Comparison of ENCODE assay signal across 8 mouse cellular contexts in the genomic region with DNA sequence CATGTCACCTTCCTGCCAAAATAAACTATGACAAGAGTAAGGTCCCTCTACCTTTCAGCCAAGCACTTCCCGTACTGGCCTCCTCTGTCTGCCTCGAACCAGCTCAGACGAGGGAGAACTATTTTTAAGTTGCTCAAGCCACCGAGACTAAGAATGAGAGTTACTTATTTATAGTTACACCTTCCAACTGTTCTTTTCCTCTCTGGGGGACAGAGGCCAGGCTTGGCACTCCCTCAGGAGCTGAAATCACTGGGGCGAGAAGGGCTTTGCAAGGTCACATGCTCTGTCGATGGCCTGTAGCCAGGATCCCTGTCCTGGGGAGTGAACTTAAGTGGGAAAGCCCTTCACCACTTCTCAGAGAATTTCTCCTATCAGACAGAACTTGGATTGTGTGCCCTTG.
DNase-seq lines count a peak whose midpoint lies in the region; ATAC-seq and TF ChIP-seq lines count a peak whose summit lies in the region.

No protein-coding gene starts in this region.

- TF ChIP-seq CTCF in forebrain, postnatal 0 days (IDR thresholded peaks at IDR 0.05; ENCODE audit: low read depth) = no peak

- H3K9me3 ChIP-seq in forebrain, embryonic 14.5 days (replicated peaks; ENCODE audit: control insufficient read depth, low read length) = no peaks in the 10 kb centered on the region
- no peaks in the 10 kb centered on the region for H3K9me3 ChIP-seq in forebrain, postnatal 0 days (ENCODE audit: low read length)
- H3K9me3 ChIP-seq in midbrain, embryonic 14.5 days (ENCODE audit: control insufficient read depth, low read length) = no peaks in the 10 kb centered on the region

- no peak overlapping the region for H3K4me3 ChIP-seq in forebrain, embryonic 14.5 days (ENCODE audit: low read depth, low read length)
- no peak overlapping the region for H3K4me3 ChIP-seq in forebrain, postnatal 0 days (ENCODE audit: low read depth, low read length)
- H3K4me3 ChIP-seq in midbrain, embryonic 14.5 days (replicated peaks; ENCODE audit: low read depth, low read length) = no peak overlapping the region

- ATAC-seq in forebrain, embryonic 14.5 days = no peak
- no peak for ATAC-seq in forebrain, postnatal 0 days
- no peak for ATAC-seq in midbrain, embryonic 14.5 days (ENCODE audit: low FRiP score, low TSS enrichment)
- ATAC-seq in granulocyte monocyte progenitor cell, adult 5-6 weeks (replicated peaks; ENCODE audit: poor library complexity, severe bottlenecking) = no peak

- 57% methylated on average over 6 of the region's 6 CpGs for WGBS in forebrain, embryonic 14.5 days
- 36% methylated on average over 6 of the region's 6 CpGs for WGBS in forebrain, postnatal 0 days
- 48% methylated on average over 6 of the region's 6 CpGs for WGBS in midbrain, embryonic 14.5 days

- H3K4me2 ChIP-seq in forebrain, embryonic 14.5 days (ENCODE audit: low read length) = no peak overlapping the region
- H3K4me2 ChIP-seq in forebrain, postnatal 0 days (ENCODE audit: low read depth) = no peak overlapping the region
- no peak overlapping the region for H3K4me2 ChIP-seq in midbrain, embryonic 14.5 days (ENCODE audit: low read length)

- H3K9ac ChIP-seq in forebrain, embryonic 14.5 days (ENCODE audit: low read length) = no peak overlapping the region
- H3K9ac ChIP-seq in forebrain, postnatal 0 days = no peak overlapping the region
- H3K9ac ChIP-seq in midbrain, embryonic 14.5 days (replicated peaks; ENCODE audit: low read length) = no peak overlapping the region

- H3K27me3 ChIP-seq in forebrain, embryonic 14.5 days (replicated peaks; ENCODE audit: control insufficient read depth, insufficient read depth, low read length) = no peaks in the 10 kb centered on the region
- no peaks in the 10 kb centered on the region for H3K27me3 ChIP-seq in forebrain, postnatal 0 days (ENCODE audit: insufficient read depth, low read length)
- no peaks in the 10 kb centered on the region for H3K27me3 ChIP-seq in midbrain, embryonic 14.5 days (ENCODE audit: control insufficient read depth, insufficient read depth, low read length)

- DNase-seq in forebrain, embryonic 14.5 days (ENCODE audit: low spot score) = peak; percentile 35
- DNase-seq in forebrain, postnatal 0 days = no peak
- DNase-seq in heart, adult 11 months = peak; percentile 99
- DNase-seq in kidney, adult 8-10 months = peak; percentile 97
- peak; percentile 50 for DNase-seq in ovary, postnatal 14 days (ENCODE audit: low spot score)
- no peak for DNase-seq in midbrain, embryonic 14.5 days
- no peak for DNase-seq in spleen, postnatal 10 days (ENCODE audit: low spot score in 2 of 2)

- H3K27ac ChIP-seq in forebrain, embryonic 14.5 days (ENCODE audit: low read depth, low read length) = no peak overlapping the region
- H3K27ac ChIP-seq in forebrain, postnatal 0 days (ENCODE audit: low read depth, low read length) = no peak overlapping the region
- no peak overlapping the region for H3K27ac ChIP-seq in midbrain, embryonic 14.5 days (replicated peaks; ENCODE audit: low read depth, low read length)

- H3K4me1 ChIP-seq in forebrain, embryonic 14.5 days (ENCODE audit: control insufficient read depth, insufficient read depth, low read length) = peaks cover 22% of the 10 kb centered on the region
- 0 out of 2 replicates have a peak, but pooled peaks cover 10% of the 10 kb centered on the region for H3K4me1 ChIP-seq in forebrain, postnatal 0 days (ENCODE audit: insufficient read depth)
- no peaks in the 10 kb centered on the region for H3K4me1 ChIP-seq in midbrain, embryonic 14.5 days (ENCODE audit: control insufficient read depth, insufficient read depth, low read length)

- peaks cover 13% of the 10 kb centered on the region for H3K36me3 ChIP-seq in forebrain, embryonic 14.5 days (ENCODE audit: control insufficient read depth, insufficient read depth, low read length)
- no peaks in the 10 kb centered on the region; the same call in 1 of the 2 replicates for H3K36me3 ChIP-seq in forebrain, postnatal 0 days (ENCODE audit: insufficient read depth)
- no peaks in the 10 kb centered on the region for H3K36me3 ChIP-seq in midbrain, embryonic 14.5 days (ENCODE audit: control insufficient read depth, insufficient read depth, low read length)

Comparison
In these comparisons a context has a peak if more than half of its experiments do, and no peak if none do; other contexts are left out.
1. DNase-seq: peak in forebrain, embryonic 14.5 days (single experiment), heart, adult 11 months (single experiment), kidney, adult 8-10 months (2 of 2) and ovary, postnatal 14 days (single experiment); none in forebrain, postnatal 0 days (single experiment), midbrain, embryonic 14.5 days (single experiment) and spleen, postnatal 10 days (0 of 2).